Mouse (Mus musculus) B cell, adult 67 days (primary cell): ENCODE results near the gene Gm5105. TPM values are rescaled to one million over a fixed set of nuclear protein-coding genes. Genes with fewer than 3 reads are reported as not detected.

ENCODE experiments used
- total RNA-seq, 2 experiments: library from RNA; stranded (reverse); gene quantifications; 4 replicates each; pipeline ENCODE4 v1.2.4; 2023

Gene Gm5105
- total RNA-seq = not detected

GRCm38 (mm10) chr3:138067288-138067687 lies at the start of gene Gm5105:
Gene Gm5105, minus strand, starts transcription at chr3:138067388.

GRCm38 (mm10) chr3:138064732-138065645 lies 2.2 kb downstream of the Gm5105 start, which contains the start of gene 1110002E22Rik:
Gene 1110002E22Rik, plus strand, starts transcription at chr3:138065052.

Other genes with a start within 250 kb of the Gm5105 start
- gene H2afz, start 202.9 kb downstream of the Gm5105 start, total RNA-seq = 10 to 100 TPM; 89.1 to 99.9 TPM
- gene Dnajb14, start 199.7 kb downstream of the Gm5105 start, total RNA-seq = 1 to 10 TPM; 4.0 to 6.8 TPM
- 10 to 100 TPM; 67.7 to 73.8 TPM for gene Lamtor3, start 148.9 kb downstream of the Gm5105 start, total RNA-seq
- gene Dapp1, start 85.8 kb downstream of the Gm5105 start, total RNA-seq = 10 to 100 TPM; 76.4 to 91.6 TPM
- gene 1110002E22Rik, start 2.3 kb downstream of the Gm5105 start, total RNA-seq = not detected
- 1 to 10 TPM; 6.0 to 6.5 TPM for gene Trmt10a, start 76.1 kb upstream of the Gm5105 start, total RNA-seq
- 1 to 10 TPM; 1.2 to 2.5 TPM for gene Mttp, start 77.6 kb upstream of the Gm5105 start, total RNA-seq
- not detected for gene 4930579F01Rik, start 126.4 kb upstream of the Gm5105 start, total RNA-seq
- not detected for gene Adh7, start 150.4 kb upstream of the Gm5105 start, total RNA-seq
- gene Adh1, start 193.6 kb upstream of the Gm5105 start, total RNA-seq = not detected
- not detected for gene Adh6a, start 245.9 kb upstream of the Gm5105 start, total RNA-seq